Mouse (Mus musculus): ENCODE data around the gene G3bp1.

DNA sequence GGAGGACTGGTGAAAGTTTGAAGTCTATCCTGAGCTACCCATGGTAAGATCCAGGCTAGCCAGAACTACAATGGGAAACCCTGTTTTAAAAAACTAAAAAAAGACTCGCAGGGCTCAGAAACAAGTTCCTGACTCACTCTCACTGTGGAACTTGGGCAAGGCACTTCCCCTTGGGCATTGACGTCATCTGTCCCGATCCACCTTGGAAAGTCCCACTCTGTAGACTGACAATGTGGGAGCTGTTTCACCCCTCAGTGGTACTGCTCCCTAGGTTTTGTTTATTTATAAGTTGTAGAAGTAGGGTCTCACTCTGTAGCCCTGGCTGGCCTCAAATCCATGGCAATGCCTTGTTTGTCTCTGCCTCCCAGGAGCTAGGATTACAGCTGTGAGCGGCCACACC is 15.8 kb upstream of the G3bp1 start:
- TF ChIP-seq MEF2A (IDR thresholded peaks at IDR 0.05; ENCODE audit: borderline replicate concordance, low read depth, low read length) = no peak
- TF ChIP-seq TCF12 (IDR thresholded peaks at IDR 0.05; ENCODE audit: low read depth, low read length) = no peak
- TF ChIP-seq CTCF (conservative IDR thresholded peaks at IDR 0.05 in 1 of 2, IDR thresholded peaks at IDR 0.05 in 1 of 2; ENCODE audit: low read depth in 2 of 2, low read length in 2 of 2) = no peak
- no peak for TF ChIP-seq USF1 (IDR thresholded peaks at IDR 0.05; ENCODE audit: low read depth, low read length)
- TF ChIP-seq E2F4 (IDR thresholded peaks at IDR 0.05; ENCODE audit: insufficient replicate concordance, low read depth, low read length) = no peak
- TF ChIP-seq SIN3A (IDR thresholded peaks at IDR 0.05; ENCODE audit: low read length) = no peak
- no peak for TF ChIP-seq MXI1 (IDR thresholded peaks at IDR 0.05; ENCODE audit: low read depth, low read length)
- no peak for TF ChIP-seq POLR2A (IDR thresholded peaks at IDR 0.05; ENCODE audit: low read depth, low read length)
- no peak for TF ChIP-seq TBP (conservative IDR thresholded peaks at IDR 0.05; ENCODE audit: low read depth, low read length)
